Comparison of ENCODE assay signal across 12 mouse cellular contexts in genomic region chr6:114738760-114739112, GRCm38 (mm10).
DNase-seq lines count a peak whose midpoint lies in the region; ATAC-seq and TF ChIP-seq lines count a peak whose summit lies in the region.
"Had no signal": no experiment of that assay in that cellular context is flagged by ENCODE, and none has a peak within 500 bp of the region (broad histone marks: within the 10 kb centered on the region; RNA-seq: fewer than 3 reads in every experiment).

No protein-coding gene starts in this region.

- ATAC-seq in kidney, postnatal 0 days (replicated peaks; ENCODE audit: low FRiP score, low read depth), result peak; percentile 21; the same call in 1 of the 2 replicates
- no peak for ATAC-seq in forebrain, embryonic 11.5 days (replicated peaks; ENCODE audit: low FRiP score)
- ATAC-seq in hindbrain, embryonic 16.5 days, result 0 out of 2 replicates have a peak, but pooled peaks have one; percentile 17
- ATAC-seq in midbrain, postnatal 0 days (ENCODE audit: low FRiP score), result no peak

- no peak overlapping the region for H3K27ac ChIP-seq in kidney, postnatal 0 days
- H3K27ac ChIP-seq in kidney, adult 2 months (ENCODE audit: insufficient read depth, low read depth, low read length), result no peak overlapping the region
- no peak overlapping the region for H3K27ac ChIP-seq in forebrain, embryonic 11.5 days (ENCODE audit: low read depth, low read length)
- H3K27ac ChIP-seq in hindbrain, embryonic 16.5 days (ENCODE audit: low read depth, low read length), result no peak overlapping the region
- H3K27ac ChIP-seq in midbrain, postnatal 0 days (ENCODE audit: low read depth, low read length), result peak overlapping the region; percentile 18; the same call in 1 of the 2 replicates

- no peaks in the 10 kb centered on the region for H3K4me1 ChIP-seq in kidney, postnatal 0 days (replicated peaks; ENCODE audit: insufficient read depth, low read length)
- H3K4me1 ChIP-seq in kidney, adult 2 months (ENCODE audit: control insufficient read depth, insufficient read depth, low read length), result no peaks in the 10 kb centered on the region
- H3K4me1 ChIP-seq in forebrain, embryonic 11.5 days (replicated peaks; ENCODE audit: control insufficient read depth, insufficient read depth, low read length), result peaks cover 2% of the 10 kb centered on the region; the same call in 1 of the 2 replicates
- peaks cover 8% of the 10 kb centered on the region for H3K4me1 ChIP-seq in hindbrain, embryonic 16.5 days (ENCODE audit: control insufficient read depth, insufficient read depth, low read depth, low read length)
- H3K4me1 ChIP-seq in midbrain, postnatal 0 days (ENCODE audit: insufficient read depth, low read length), result no peaks in the 10 kb centered on the region

- H3K9ac ChIP-seq in kidney, postnatal 0 days (ENCODE audit: low read depth, low read length), result no peak overlapping the region
- H3K9ac ChIP-seq in forebrain, embryonic 11.5 days (ENCODE audit: low read length), result peak overlapping the region; percentile 67
- H3K9ac ChIP-seq in hindbrain, embryonic 16.5 days (ENCODE audit: low read depth, low read length), result peak overlapping the region; percentile 74
- peak overlapping the region; percentile 64; the same call in 1 of the 2 replicates for H3K9ac ChIP-seq in midbrain, postnatal 0 days (replicated peaks; ENCODE audit: low read length, poor library complexity, severe bottlenecking)

- 89% methylated on average over 4 of the region's 4 CpGs for WGBS in kidney, postnatal 0 days
- 90% methylated on average over 4 of the region's 4 CpGs for whole genome bisulfite sequencing in kidney, adult 2 months
- WGBS in forebrain, embryonic 11.5 days, result 78% methylated on average over 4 of the region's 4 CpGs
- whole genome bisulfite sequencing in hindbrain, embryonic 16.5 days, result 80% methylated on average over 4 of the region's 4 CpGs
- WGBS in midbrain, postnatal 0 days, result 82% methylated on average over 4 of the region's 4 CpGs

- no peak for TF ChIP-seq POLR2A in kidney, adult 2 months (IDR thresholded peaks at IDR 0.05; ENCODE audit: low read depth, low read length)

- H3K36me3 ChIP-seq in kidney, postnatal 0 days (ENCODE audit: insufficient read depth, low read length), result no peaks in the 10 kb centered on the region
- no peaks in the 10 kb centered on the region for H3K36me3 ChIP-seq in kidney, adult 2 months (ENCODE audit: control insufficient read depth, insufficient read depth, low read length)
- no peaks in the 10 kb centered on the region for H3K36me3 ChIP-seq in forebrain, embryonic 11.5 days (ENCODE audit: control insufficient read depth, insufficient read depth, low read length)
- H3K36me3 ChIP-seq in hindbrain, embryonic 16.5 days (ENCODE audit: control insufficient read depth, insufficient read depth, low read length), result no peaks in the 10 kb centered on the region
- H3K36me3 ChIP-seq in midbrain, postnatal 0 days (ENCODE audit: insufficient read depth, low read length), result no peaks in the 10 kb centered on the region; the same call in 1 of the 2 replicates

- no peaks in the 10 kb centered on the region for H3K9me3 ChIP-seq in kidney, postnatal 0 days (replicated peaks; ENCODE audit: low read length)
- H3K9me3 ChIP-seq in forebrain, embryonic 11.5 days (ENCODE audit: control insufficient read depth, low read length), result no peaks in the 10 kb centered on the region
- H3K9me3 ChIP-seq in hindbrain, embryonic 16.5 days (ENCODE audit: control insufficient read depth, low read length), result peaks cover 4% of the 10 kb centered on the region; the same call in 1 of the 2 replicates
- no peaks in the 10 kb centered on the region for H3K9me3 ChIP-seq in midbrain, postnatal 0 days (ENCODE audit: low read length)
- H3K9me3 ChIP-seq: G1E had no signal

- no peak for DNase-seq in kidney, postnatal 0 days (ENCODE audit: low spot score)
- DNase-seq in kidney, adult 2 months, result no peak
- no peak for DNase-seq in forebrain, embryonic 11.5 days (ENCODE audit: low spot score)
- no peak for DNase-seq in midbrain, postnatal 0 days (ENCODE audit: low spot score)
- DNase-seq in T-cell, adult 2 months (ENCODE audit: low spot score), result no peak
- DNase-seq in embryo, embryonic 11 days, result no peak
- DNase-seq in urinary bladder, adult 18-20 months (ENCODE audit: low spot score in 2 of 2), result no peak
- DNase-seq: adrenal gland, adult 8-10 months; cerebellum, adult 9-10 months; kidney, adult 9 months had no signal

- no peaks in the 10 kb centered on the region for H3K27me3 ChIP-seq in kidney, postnatal 0 days (ENCODE audit: insufficient read depth, low read length)
- no peaks in the 10 kb centered on the region for H3K27me3 ChIP-seq in kidney, adult 2 months (replicated peaks; ENCODE audit: control insufficient read depth, insufficient read depth, low read length)
- no peaks in the 10 kb centered on the region for H3K27me3 ChIP-seq in forebrain, embryonic 11.5 days (ENCODE audit: control insufficient read depth, insufficient read depth, low read length)
- H3K27me3 ChIP-seq in hindbrain, embryonic 16.5 days (replicated peaks; ENCODE audit: control insufficient read depth, insufficient read depth, low read length), result no peaks in the 10 kb centered on the region
- no peaks in the 10 kb centered on the region for H3K27me3 ChIP-seq in midbrain, postnatal 0 days (ENCODE audit: insufficient read depth, low read length)

- peak overlapping the region; percentile 18; the same call in 1 of the 2 replicates for H3K4me3 ChIP-seq in kidney, postnatal 0 days (replicated peaks; ENCODE audit: low read depth, low read length)
- H3K4me3 ChIP-seq in kidney, adult 2 months (ENCODE audit: insufficient read depth, low read depth, low read length), result no peak overlapping the region
- H3K4me3 ChIP-seq in forebrain, embryonic 11.5 days (ENCODE audit: low read depth, low read length), result peak overlapping the region; percentile 28; the same call in 1 of the 2 replicates
- peak overlapping the region; percentile 37; the same call in 1 of the 2 replicates for H3K4me3 ChIP-seq in hindbrain, embryonic 16.5 days (ENCODE audit: low read length)
- no peak overlapping the region for H3K4me3 ChIP-seq in midbrain, postnatal 0 days (ENCODE audit: low read depth, low read length)

- no peak for TF ChIP-seq CTCF in kidney, postnatal 0 days (IDR thresholded peaks at IDR 0.05; ENCODE audit: low read depth)
- TF ChIP-seq CTCF in kidney, adult 2 months (conservative IDR thresholded peaks at IDR 0.05; ENCODE audit: insufficient read depth, insufficient read length, low read depth, low read length), result no peak
- TF ChIP-seq CTCF in midbrain, postnatal 0 days (IDR thresholded peaks at IDR 0.05), result no peak

- H3K4me2 ChIP-seq in kidney, postnatal 0 days (ENCODE audit: low read length), result peak overlapping the region; percentile 60
- peak overlapping the region; percentile 66 for H3K4me2 ChIP-seq in forebrain, embryonic 11.5 days (ENCODE audit: low read depth, low read length, severe bottlenecking)
- peak overlapping the region; percentile 74 for H3K4me2 ChIP-seq in hindbrain, embryonic 16.5 days (ENCODE audit: low read length)
- peak overlapping the region; percentile 58 for H3K4me2 ChIP-seq in midbrain, postnatal 0 days (ENCODE audit: low read depth, low read length, poor library complexity, severe bottlenecking)

Comparison
In these comparisons a context has a peak if more than half of its experiments do, and no peak if none do; other contexts are left out.
1. H3K4me3 ChIP-seq: peak in kidney, postnatal 0 days (single experiment), forebrain, embryonic 11.5 days (single experiment) and hindbrain, embryonic 16.5 days (single experiment); none in kidney, adult 2 months (single experiment) and midbrain, postnatal 0 days (single experiment).
2. ATAC-seq: peak in kidney, postnatal 0 days (single experiment) and hindbrain, embryonic 16.5 days (single experiment); none in forebrain, embryonic 11.5 days (single experiment) and midbrain, postnatal 0 days (single experiment).
3. Peak in every context shown above with its lines, with median percentiles within 50 percentile points of each other: H3K4me2 ChIP-seq.